Mouse (Mus musculus) intestine, embryonic 16.5 days (tissue): Measurements from ENCODE around the gene Pdgfd. TPM values are rescaled to one million over a fixed set of nuclear protein-coding genes. Genes with fewer than 3 reads are reported as not detected.

Experiments used
- ATAC-seq: fragments of 200-750 bp; cut with Nextera tagmentation; 2 replicates; pipeline ENCODE4 v1.8.0; 2017; ENCODE audit warnings: moderate TSS enrichment, moderate library complexity
- H3K27ac ChIP-seq: fragments of 300-500 bp; sonication (generic); 2 replicates; pipeline ENCODE4 v1.5.1; 2014; ENCODE audit warnings: mild to moderate bottlenecking, low read length
- H3K27me3 ChIP-seq: fragments of 300-500 bp; sonication (generic); replicated peaks from 2 replicates; pipeline ENCODE4 v1.6.1; 2014; ENCODE audit warnings: low read length, control low read depth, mixed read lengths; ENCODE audit not compliant: control insufficient read depth, insufficient read depth
- H3K36me3 ChIP-seq: fragments of 300-500 bp; sonication (generic); 2 replicates; pipeline ENCODE4 v1.6.1; 2014; ENCODE audit warnings: low read length, control low read depth; ENCODE audit not compliant: control insufficient read depth, insufficient read depth
- H3K4me1 ChIP-seq: fragments of 300-500 bp; sonication (generic); 2 replicates; pipeline ENCODE4 v1.6.1; 2014; ENCODE audit warnings: low read length, control low read depth, mixed read lengths; ENCODE audit not compliant: control insufficient read depth, insufficient read depth
- H3K4me2 ChIP-seq: fragments of 300-500 bp; sonication (generic); 2 replicates; pipeline ENCODE4 v1.6.1; 2014; ENCODE audit warnings: low read depth, low read length, control low read depth
- H3K4me3 ChIP-seq: fragments of 300-500 bp; sonication (generic); 2 replicates; pipeline ENCODE4 v1.5.1; 2014; ENCODE audit warnings: mild to moderate bottlenecking, low read length
- H3K9ac ChIP-seq: fragments of 300-500 bp; sonication (generic); 2 replicates; pipeline ENCODE4 v1.6.1; 2014; ENCODE audit warnings: low read depth, low read length
- H3K9me3 ChIP-seq: fragments of 300-500 bp; sonication (generic); 2 replicates; pipeline ENCODE4 v1.6.1; 2016; ENCODE audit warnings: low read length, control low read depth; ENCODE audit not compliant: control insufficient read depth
- WGBS: fragments of 180-500 bp; shearing (Covaris S2); extraction: QIAGEN DNeasy Blood & Tissue Kit; methylation state at CpG from one replicate; pipeline ENCODE4 v1.1.7; 2014; 5-methylcytosine and 5-hydroxymethylcytosine counted together
- polyA plus RNA-seq: library from polyadenylated mRNA; unstranded; fragments of >200 nt; fragmentation: Nextera tagmentation; extraction: Ambion mirVana; gene quantifications from 2 replicates; pipeline ENCODE4 v1.2.1, GENCODE M21; 2015

Pdgfd gene
- polyA plus RNA-seq = 7.0 and 8.0 TPM in 2 replicates

- Histone ChIP-seq H3K4me3 (peak within 1 kb of the TSS; percentile 56), H3K36me3 (no peaks in the 10 kb centered on the region), H3K9ac (peak within 1 kb of the TSS; percentile 70), H3K9me3 (no peaks in the 10 kb centered on the region), H3K4me1 (peaks cover 4% of the 10 kb centered on the region; the same call in 1 of the 2 replicates), H3K27ac (peak within 1 kb of the TSS; percentile 23), H3K27me3 (no peaks in the 10 kb centered on the region), H3K4me2 (peak within 1 kb of the TSS; percentile 72)
- peak; percentile 98 for ATAC-seq
- WGBS = 2% methylated on average over 32 of the region's 32 CpGs
These were observed at the start of gene Pdgfd for GRCm38 (mm10) chr9:6168391-6169037. TSS of gene Pdgfd (plus strand) at chr9:6168584.

- no peaks in the 10 kb centered on the region for H3K36me3 ChIP-seq
- no peaks in the 10 kb centered on the region for H3K27me3 ChIP-seq
- H3K4me2 ChIP-seq = peak overlapping the region; percentile 72
- WGBS = 41% methylated on average over 3 of the region's 3 CpGs
- no peak overlapping the region for H3K27ac ChIP-seq
- peak; percentile 69 for ATAC-seq
- H3K9ac ChIP-seq = peak overlapping the region; percentile 70; the same call in 1 of the 2 replicates
- H3K4me1 ChIP-seq = peaks cover 4% of the 10 kb centered on the region; the same call in 1 of the 2 replicates
- no peaks in the 10 kb centered on the region for H3K9me3 ChIP-seq
- H3K4me3 ChIP-seq = peak overlapping the region; percentile 56
These were observed 651 bp downstream of the Pdgfd start for GRCm38 (mm10) chr9:6169038-6169431.

- ATAC-seq = no peak
- Histone ChIP-seq H3K27ac (no peak overlapping the region), H3K4me1 (peaks cover 4% of the 10 kb centered on the region; the same call in 1 of the 2 replicates), H3K9me3 (no peaks in the 10 kb centered on the region), H3K27me3 (no peaks in the 10 kb centered on the region), H3K4me2 (no peak overlapping the region), H3K36me3 (no peaks in the 10 kb centered on the region), H3K4me3 (no peak overlapping the region), H3K9ac (no peak overlapping the region)
- WGBS = 54% methylated on average over 9 of the region's 9 CpGs
These were observed 2.6 kb downstream of the Pdgfd start for GRCm38 (mm10) chr9:6170962-6171361.

GRCm38 (mm10) chr9:6173276-6173675 is 4.9 kb downstream of the Pdgfd start:
- no peak for ATAC-seq
- no peaks in the 10 kb centered on the region for H3K27me3 ChIP-seq
- H3K27ac ChIP-seq = no peak overlapping the region
- H3K4me1 ChIP-seq = no peaks in the 10 kb centered on the region
- no peak overlapping the region for H3K4me2 ChIP-seq
- H3K9me3 ChIP-seq = no peaks in the 10 kb centered on the region
- no peaks in the 10 kb centered on the region for H3K36me3 ChIP-seq
- 86% methylated on average over 1 of the region's 1 CpGs for WGBS
- H3K4me3 ChIP-seq = no peak overlapping the region
- H3K9ac ChIP-seq = no peak overlapping the region

- 84% methylated on average over 4 of the region's 4 CpGs for WGBS
These were observed 7.3 kb downstream of the Pdgfd start for GRCm38 (mm10) chr9:6175731-6176130.

GRCm38 (mm10) chr9:6182307-6182923 is 14.0 kb downstream of the Pdgfd start:
- ATAC-seq = no peak
- WGBS = 93% methylated on average over 3 of the region's 3 CpGs
- Histone ChIP-seq H3K4me2 (no peak overlapping the region), H3K36me3 (no peaks in the 10 kb centered on the region), H3K9me3 (no peaks in the 10 kb centered on the region), H3K4me3 (no peak overlapping the region), H3K27me3 (no peaks in the 10 kb centered on the region), H3K4me1 (no peaks in the 10 kb centered on the region), H3K27ac (no peak overlapping the region), H3K9ac (no peak overlapping the region)

More at GRCm38 (mm10) chr9:6175731-6176130, 7.3 kb downstream of the Pdgfd start:
- Histone ChIP-seq H3K27ac (no peak overlapping the region), H3K4me2 (no peak overlapping the region), H3K9ac (no peak overlapping the region), H3K27me3 (no peaks in the 10 kb centered on the region), H3K36me3 (no peaks in the 10 kb centered on the region), H3K9me3 (no peaks in the 10 kb centered on the region), H3K4me1 (no peaks in the 10 kb centered on the region), H3K4me3 (no peak overlapping the region)
- ATAC-seq = no peak

- H3K9ac ChIP-seq = no peak overlapping the region
- no peak for ATAC-seq
- no peak overlapping the region for H3K4me2 ChIP-seq
- no peaks in the 10 kb centered on the region for H3K4me1 ChIP-seq
- WGBS = 65% methylated on average over 3 of the region's 3 CpGs
- no peak overlapping the region for H3K27ac ChIP-seq
- no peaks in the 10 kb centered on the region for H3K27me3 ChIP-seq
- no peaks in the 10 kb centered on the region for H3K9me3 ChIP-seq
- H3K36me3 ChIP-seq = no peaks in the 10 kb centered on the region
- H3K4me3 ChIP-seq = no peak overlapping the region
These were observed 19.6 kb downstream of the Pdgfd start for GRCm38 (mm10) chr9:6187955-6188354.

- H3K9ac ChIP-seq = no peak overlapping the region
- H3K4me3 ChIP-seq = no peak overlapping the region
- H3K4me1 ChIP-seq = no peaks in the 10 kb centered on the region
- no peaks in the 10 kb centered on the region for H3K9me3 ChIP-seq
- no peak overlapping the region for H3K4me2 ChIP-seq
- H3K36me3 ChIP-seq = no peaks in the 10 kb centered on the region
- H3K27me3 ChIP-seq = no peaks in the 10 kb centered on the region
- ATAC-seq = no peak
- WGBS = 71% methylated on average over 1 of the region's 1 CpGs
- no peak overlapping the region for H3K27ac ChIP-seq
These were observed 25.0 kb downstream of the Pdgfd start for GRCm38 (mm10) chr9:6193352-6193751.

- no peak overlapping the region for H3K27ac ChIP-seq
- no peak overlapping the region for H3K9ac ChIP-seq
- no peak overlapping the region for H3K4me3 ChIP-seq
- H3K27me3 ChIP-seq = no peaks in the 10 kb centered on the region
- no peaks in the 10 kb centered on the region for H3K9me3 ChIP-seq
- H3K36me3 ChIP-seq = no peaks in the 10 kb centered on the region
- H3K4me1 ChIP-seq = no peaks in the 10 kb centered on the region
- ATAC-seq = no peak
- H3K4me2 ChIP-seq = no peak overlapping the region
- 59% methylated on average over 5 of the region's 5 CpGs for WGBS
These were observed 44.5 kb downstream of the Pdgfd start for GRCm38 (mm10) chr9:6212862-6213261.
